Mouse (Mus musculus) megakaryocyte-erythroid progenitor cell, adult 5-6 weeks (primary cell): Measurements from ENCODE around the gene Golga5. TPM values are rescaled to one million over a fixed set of nuclear protein-coding genes. Genes with fewer than 3 reads are reported as not detected.

ENCODE experiments used
- ATAC-seq: replicated peaks from 2 replicates; pipeline ENCODE4 v1.8.0; 2016; ENCODE audit warnings: mild to moderate bottlenecking, inconsistent platforms; ENCODE audit not compliant: severe bottlenecking, poor library complexity, low FRiP score, low TSS enrichment
- total RNA-seq, 2 experiments: library from RNA; stranded (forward) in 1 of 2; stranded (reverse) in 1 of 2; fragments of 200-1000, 215-1000 nt in 1 of 2; fragments of >200 nt in 1 of 2; fragmentation: Nextera tagmentation in 1 of 2; gene quantifications; 2 replicates each; pipeline ENCODE4 v1.2.3; 2014 to 2017

Golga5 gene
- 19.7 and 28.0 TPM in 2 replicates for total RNA-seq (2014; fragmentation: Nextera tagmentation)
- 68.8 and 85.7 TPM in 2 replicates for total RNA-seq (2017)

DNA sequence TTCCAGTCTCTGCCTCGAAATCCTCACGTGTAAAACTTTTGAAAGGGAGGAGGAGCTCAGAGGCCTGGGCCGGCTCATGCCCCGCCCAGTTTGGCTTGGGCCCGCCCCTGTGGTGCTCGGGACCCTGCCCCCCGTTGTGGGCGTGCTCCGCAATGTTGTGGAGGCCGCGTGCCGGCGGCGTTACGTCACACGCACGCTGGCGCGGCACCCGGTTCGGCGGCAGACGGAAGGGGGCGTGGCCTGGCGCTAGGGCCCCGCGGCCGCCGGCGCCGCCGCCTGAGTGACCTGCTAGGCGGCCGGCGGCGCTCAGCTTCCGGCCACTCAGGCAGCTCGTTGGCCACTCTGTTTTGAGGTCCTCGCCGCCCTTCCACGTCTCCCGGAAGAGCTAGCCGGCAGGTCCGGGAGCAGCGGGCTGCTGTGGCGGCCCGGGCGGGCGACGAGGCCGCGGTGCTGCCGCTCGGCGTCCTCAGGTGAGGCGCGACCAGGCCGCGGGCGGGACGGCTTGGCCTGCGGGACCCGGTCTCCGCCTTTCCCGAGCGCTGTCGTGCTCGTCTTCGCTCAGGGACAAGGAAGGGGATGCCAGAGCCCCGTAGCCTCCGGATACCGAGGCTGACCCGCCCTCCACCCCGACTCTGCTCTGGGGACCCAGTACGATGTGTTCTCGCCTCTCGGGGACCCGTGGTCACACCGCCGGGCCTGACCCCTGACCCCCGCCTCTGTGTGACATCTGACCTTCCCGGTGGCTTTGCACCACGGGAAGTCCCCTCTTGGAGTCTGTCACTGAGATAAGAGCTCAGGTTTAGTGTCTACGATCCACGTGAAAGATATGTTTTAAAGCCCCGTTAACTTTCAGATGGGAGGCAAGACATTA, at the start of gene Golga5:
Gene Golga5 (plus strand): TSS at position 242 of the 871 bp plus-strand sequence.
- ATAC-seq: peak; percentile 98

DNA sequence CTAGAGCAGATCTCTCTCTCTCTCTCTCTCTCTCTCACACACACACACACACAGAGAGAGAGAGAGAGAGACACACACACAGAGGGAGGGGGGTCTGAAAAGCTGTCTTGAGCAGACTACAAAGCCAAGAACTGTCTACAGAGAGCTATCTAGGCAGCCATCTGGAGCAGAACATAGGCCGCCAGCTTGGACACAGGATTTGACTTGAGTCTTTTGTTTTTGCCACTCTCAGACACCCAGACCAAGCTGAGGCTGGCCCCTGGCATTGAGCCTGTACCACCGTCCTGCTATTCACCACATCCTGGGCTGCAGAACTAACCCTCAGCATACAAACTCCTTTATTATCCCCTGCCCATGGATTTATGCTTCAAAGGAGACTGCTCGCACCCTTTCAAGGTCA, 49.4 kb upstream of the Golga5 start:
- ATAC-seq: peak; percentile 18; the same call in 1 of the 2 replicates

DNA sequence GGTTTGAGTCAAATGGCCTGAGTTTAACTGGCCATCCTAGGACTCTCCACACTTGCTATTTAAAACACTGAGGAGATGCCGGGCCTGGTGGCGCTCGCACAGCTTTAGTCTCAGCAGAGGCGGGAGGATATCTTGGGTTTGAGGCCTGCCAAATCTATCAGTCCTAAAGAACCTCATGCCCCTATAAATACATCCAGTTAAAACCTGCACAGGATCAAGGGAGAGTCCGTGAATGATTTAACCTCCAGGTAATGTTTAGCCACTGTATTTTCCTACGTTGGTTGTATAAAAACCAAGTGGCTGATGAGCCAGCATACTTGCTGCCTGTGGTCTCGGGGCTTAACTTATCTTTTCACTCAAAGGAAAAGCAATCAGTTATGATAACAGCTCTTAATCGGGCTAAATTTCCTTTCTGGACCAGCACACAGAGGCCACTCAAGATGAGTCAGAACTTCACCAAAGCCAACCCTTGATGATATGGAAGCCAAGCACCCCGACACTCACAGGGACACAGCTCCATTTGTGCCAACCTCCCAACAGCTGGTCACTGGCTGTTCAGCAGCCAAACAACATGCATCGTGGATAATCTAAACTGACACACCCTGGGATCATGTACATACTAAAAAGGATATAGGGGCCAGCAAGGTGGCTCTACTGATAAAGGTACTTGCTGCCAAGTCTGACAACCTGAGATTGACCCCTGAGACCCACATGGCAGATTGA, 48.6 kb upstream of the Golga5 start:
- peak; percentile 86 for ATAC-seq

DNA sequence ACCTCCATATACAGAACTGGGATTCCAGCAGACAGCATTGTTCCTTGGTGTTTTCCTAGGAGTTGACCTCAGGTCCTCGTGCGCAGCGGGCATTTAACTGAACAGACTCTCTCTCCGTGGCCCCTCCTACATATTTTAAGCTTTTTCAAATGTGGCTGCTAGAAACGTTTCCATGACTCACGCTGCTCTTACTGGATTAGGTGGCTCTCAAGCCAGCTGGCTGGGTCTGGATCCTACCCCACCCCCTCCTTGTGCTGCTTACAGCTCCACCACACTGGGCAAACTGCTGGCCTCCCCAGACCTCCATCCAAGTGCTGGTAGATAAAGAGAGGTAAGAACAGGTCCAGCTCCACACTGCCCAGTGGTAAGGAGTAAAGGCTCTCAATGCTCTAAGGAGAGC, 46.9 kb upstream of the Golga5 start:
- ATAC-seq: no peak

DNA sequence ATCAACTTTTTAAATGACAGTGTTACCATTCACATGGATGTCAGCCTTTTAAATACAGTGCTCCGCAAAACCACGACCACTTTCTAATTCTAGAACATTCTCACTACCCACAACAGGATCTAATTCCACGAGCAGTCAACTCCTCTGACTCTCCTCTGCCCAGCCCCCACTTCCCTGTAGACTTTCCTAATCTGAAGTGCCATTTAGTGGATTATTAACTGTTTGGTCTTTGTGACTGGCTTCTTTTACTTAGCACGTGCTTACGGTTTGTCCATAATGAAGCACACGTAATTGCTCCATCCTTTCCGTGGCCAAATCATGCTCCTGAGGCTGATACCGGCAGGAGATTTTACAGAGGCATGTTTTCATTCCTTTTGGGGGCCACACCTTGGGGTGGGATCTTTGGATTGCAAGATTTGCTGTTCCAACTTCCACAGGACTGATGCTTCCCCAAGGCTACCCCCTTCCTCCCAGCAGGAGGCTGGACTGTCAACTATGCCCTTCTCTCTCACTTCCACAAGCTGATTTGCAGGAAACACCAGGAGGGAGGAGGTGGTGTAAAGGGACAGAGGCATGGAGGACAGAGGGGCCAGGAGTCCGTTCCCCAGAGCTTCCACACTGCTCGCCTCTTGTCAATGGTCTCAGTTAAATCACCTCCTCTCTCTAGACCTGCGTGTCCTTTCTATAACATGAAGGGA, 46.2 kb upstream of the Golga5 start:
- ATAC-seq: no peak

DNA sequence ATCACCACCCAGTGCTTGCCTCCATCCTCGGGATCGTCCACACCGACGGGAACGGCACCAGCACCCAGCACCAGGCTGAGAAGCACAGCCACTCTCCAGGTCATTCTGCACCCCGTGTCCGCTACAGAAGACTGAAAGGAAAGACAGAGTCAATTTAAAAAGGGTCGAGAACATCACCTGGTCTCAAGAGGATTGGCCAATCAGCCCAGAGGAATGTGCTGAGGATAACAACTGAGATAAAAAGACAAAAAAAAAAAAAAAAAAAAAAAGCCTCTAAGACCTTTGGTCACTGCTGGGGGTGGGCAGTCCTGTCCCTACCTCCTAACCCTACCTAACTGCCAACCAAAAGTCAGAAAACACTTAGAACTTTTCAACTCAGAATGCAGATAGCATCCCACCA, 45.3 kb upstream of the Golga5 start:
- ATAC-seq: no peak

GRCm38 (mm10) chr12:102424456-102424855, 44.5 kb upstream of the Golga5 start:
- no peak for ATAC-seq

GRCm38 (mm10) chr12:102425048-102425578, 43.8 kb upstream of the Golga5 start:
- ATAC-seq: no peak

DNA sequence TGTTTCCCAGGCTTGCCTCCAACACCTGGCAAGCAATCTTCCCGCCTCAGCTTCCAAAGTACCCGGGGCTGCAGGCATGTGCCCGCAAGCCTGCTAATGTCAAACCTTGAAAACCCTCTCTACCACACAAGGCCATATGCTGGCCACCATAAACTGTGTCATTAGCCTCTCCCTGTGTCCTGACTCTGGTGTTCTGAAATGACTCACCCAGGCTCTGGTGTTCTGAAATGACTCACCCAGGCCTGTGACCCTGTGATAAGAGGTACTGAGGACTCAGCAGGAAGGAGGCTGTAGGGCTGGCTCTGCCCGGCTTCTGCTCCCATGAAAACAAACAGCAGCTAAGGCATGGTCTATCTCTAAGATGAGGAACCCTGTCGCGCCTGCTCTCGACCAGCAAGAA, 42.6 kb upstream of the Golga5 start:
- peak; percentile 100 for ATAC-seq

GRCm38 (mm10) chr12:102429656-102430055, 39.3 kb upstream of the Golga5 start:
- no peak for ATAC-seq

- ATAC-seq: peak; percentile 32
Measured at GRCm38 (mm10) chr12:102430228-102430627, 38.7 kb upstream of the Golga5 start.

GRCm38 (mm10) chr12:102432238-102432637, 36.7 kb upstream of the Golga5 start:
- ATAC-seq: no peak

DNA sequence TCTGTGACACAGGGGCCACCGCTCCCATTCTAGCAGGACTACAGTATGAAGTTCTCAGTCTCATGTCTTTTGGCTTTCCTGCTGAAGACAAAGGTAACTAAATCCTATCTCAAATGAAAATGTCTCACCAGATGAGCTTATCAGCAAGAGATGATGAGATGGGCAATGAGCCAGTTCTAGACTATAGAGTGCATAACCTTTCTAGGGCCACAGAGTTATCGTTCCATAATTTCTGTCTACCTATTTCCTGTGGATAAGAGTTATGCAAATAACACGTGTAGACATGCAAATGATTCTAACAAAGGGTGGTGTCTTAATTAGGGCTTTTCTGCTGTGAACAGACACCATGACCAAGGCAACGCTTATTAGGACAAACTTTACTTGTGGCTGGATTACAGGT, 34.8 kb upstream of the Golga5 start:
- peak; percentile 40; the same call in 1 of the 2 replicates for ATAC-seq

DNA sequence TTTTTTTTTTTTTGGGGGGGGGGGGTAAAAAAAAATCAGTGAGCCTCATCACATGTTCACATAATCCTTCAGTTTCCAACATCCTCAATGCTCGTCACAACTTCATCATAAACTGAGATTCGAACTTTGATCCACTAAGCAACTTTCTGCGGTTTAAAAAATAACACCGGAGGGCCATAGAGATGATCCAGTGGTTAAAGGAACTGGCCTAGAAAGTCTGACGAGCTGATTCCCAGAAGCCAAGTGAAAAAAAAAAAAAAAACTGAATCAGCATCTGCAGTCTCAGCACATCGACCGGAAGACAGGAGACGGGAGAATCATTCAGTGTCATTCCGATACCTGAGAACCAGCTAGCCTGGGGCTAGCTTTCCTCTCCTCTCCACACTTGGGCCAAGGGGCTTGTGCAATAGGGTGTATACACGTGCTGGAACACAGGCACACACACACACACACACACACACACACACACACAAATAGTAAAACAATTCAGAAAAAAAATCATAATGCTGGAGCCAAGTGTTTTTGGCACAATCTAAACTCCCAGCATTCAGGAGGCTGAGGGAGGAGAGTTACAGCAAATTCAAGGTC, 31.9 kb upstream of the Golga5 start:
- ATAC-seq: no peak

- no peak for ATAC-seq
Measured at GRCm38 (mm10) chr12:102437952-102438351, 31.0 kb upstream of the Golga5 start.

DNA sequence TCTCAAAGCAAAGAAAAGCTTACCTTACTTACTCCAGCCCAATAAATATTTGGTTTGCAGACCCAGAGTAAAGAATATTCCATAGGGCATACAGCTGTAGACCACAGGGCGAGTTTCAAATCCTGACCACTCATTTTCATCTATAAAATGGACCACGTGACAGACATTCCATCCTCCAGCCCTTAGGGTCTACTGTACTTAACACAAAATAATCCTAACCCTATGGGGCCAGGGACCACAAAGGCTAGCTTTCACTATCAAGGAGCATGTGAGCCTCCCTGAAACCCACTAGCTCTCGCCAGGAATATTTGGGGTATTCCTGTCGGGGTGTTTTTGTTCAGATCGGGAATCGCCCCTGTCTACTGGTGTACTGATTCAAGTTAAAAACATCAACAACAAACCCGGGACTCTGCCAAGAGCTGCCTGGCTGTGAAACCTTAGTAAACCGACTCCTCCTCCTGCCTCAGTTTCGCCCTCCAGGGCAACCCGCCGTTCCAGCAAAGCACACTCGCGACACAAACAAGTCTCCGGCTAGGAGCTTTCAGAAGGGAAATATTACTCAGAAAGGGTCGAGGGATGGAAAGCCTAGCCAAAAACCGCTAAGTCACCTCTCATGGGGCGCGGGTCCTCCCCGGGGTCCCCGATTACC, 29.8 kb upstream of the Golga5 start:
- ATAC-seq: no peak

- ATAC-seq: peak; percentile 98
Measured at GRCm38 (mm10) chr12:102439632-102440023, 29.3 kb upstream of the Golga5 start, which contains the start of gene Lgmn. TSS of gene Lgmn (minus strand) at chr12:102439813.

GRCm38 (mm10) chr12:102440551-102440950, 28.4 kb upstream of the Golga5 start:
- peak; percentile 25; the same call in 1 of the 2 replicates for ATAC-seq

- no peak for ATAC-seq
Measured at GRCm38 (mm10) chr12:102441141-102441540, 27.8 kb upstream of the Golga5 start.
